Comparison of ENCODE assay signal across 22 mouse cellular contexts in genomic region chrX:101585455-101585854, GRCm38 (mm10).
"Had no signal": no experiment of that assay in that cellular context is flagged by ENCODE, and none has a peak within 500 bp of the region (broad histone marks: within the 10 kb centered on the region; RNA-seq: fewer than 3 reads in every experiment).

No protein-coding gene starts in this region.

- ATAC-seq: forebrain, embryonic 13.5 days; forebrain, embryonic 14.5 days; forebrain, embryonic 15.5 days; forebrain, embryonic 16.5 days; forebrain, postnatal 0 days had no signal

- DNase-seq: cerebellum, adult 2 months; cerebellum, adult 8-10 months; cerebellum, adult 9-10 months; cerebellum, adult 9-11 months; cerebellum, postnatal 10 days; cerebellum, postnatal 14 days; cerebellum, postnatal 25 days; cerebellum, postnatal 36 days; embryo, embryonic 11 days; forebrain, postnatal 0 days; gastrocnemius, adult 2 months; gastrocnemius, postnatal 10 days; gastrocnemius, postnatal 14 days; gastrocnemius, postnatal 25 days; gastrocnemius, postnatal 36 days; heart, adult 11 months; heart, adult 18-20 months; heart, adult 2 months had no signal
